Comparison of ENCODE assay signal across 21 mouse cellular contexts in genomic region chr12:92646634-92647033, GRCm38 (mm10).
"Had no signal": no experiment of that assay in that cellular context is flagged by ENCODE, and none has a peak within 500 bp of the region (broad histone marks: within the 10 kb centered on the region; RNA-seq: fewer than 3 reads in every experiment).

No protein-coding gene starts in this region.

- H3K9ac ChIP-seq: liver, postnatal 0 days; lung, embryonic 15.5 days; midbrain, embryonic 13.5 days; midbrain, embryonic 15.5 days; neural tube, embryonic 13.5 days; neural tube, embryonic 15.5 days had no signal

- ATAC-seq: liver, postnatal 0 days; lung, postnatal 0 days; midbrain, embryonic 13.5 days; midbrain, embryonic 15.5 days had no signal

- H3K9me3 ChIP-seq: lung, embryonic 15.5 days; megakaryocyte, embryonic 14.5 days; midbrain, embryonic 13.5 days; midbrain, embryonic 15.5 days; neural tube, embryonic 13.5 days; neural tube, embryonic 15.5 days had no signal

- H3K4me1 ChIP-seq: lung, embryonic 15.5 days; megakaryocyte, embryonic 14.5 days; midbrain, embryonic 13.5 days; midbrain, embryonic 15.5 days; neural tube, embryonic 15.5 days had no signal

- H3K4me3 ChIP-seq: lung, embryonic 15.5 days; megakaryocyte, embryonic 14.5 days; midbrain, embryonic 13.5 days; midbrain, embryonic 15.5 days; neural tube, embryonic 13.5 days; neural tube, embryonic 15.5 days had no signal

- DNase-seq: liver, postnatal 0 days; lung, adult 2 months; lung, postnatal 14 days; lung, postnatal 36 days; retina, postnatal 1 day; right cerebral cortex, adult 18-20 months; right cerebral cortex, postnatal 25 days; right cerebral cortex, postnatal 4 days; spleen, adult 18-20 months; thymus, adult 18-20 months; thymus, postnatal 14 days; thymus, postnatal 36 days had no signal

- H3K36me3 ChIP-seq: lung, embryonic 15.5 days; midbrain, embryonic 13.5 days; midbrain, embryonic 15.5 days; neural tube, embryonic 13.5 days; neural tube, embryonic 15.5 days had no signal

- H3K27me3 ChIP-seq: lung, embryonic 15.5 days; megakaryocyte, embryonic 14.5 days; midbrain, embryonic 13.5 days; midbrain, embryonic 15.5 days; neural tube, embryonic 13.5 days; neural tube, embryonic 15.5 days had no signal

- H3K4me2 ChIP-seq: lung, embryonic 15.5 days; midbrain, embryonic 11.5 days; midbrain, embryonic 13.5 days; midbrain, embryonic 15.5 days; neural tube, embryonic 13.5 days; neural tube, embryonic 15.5 days had no signal

- H3K27ac ChIP-seq: lung, embryonic 15.5 days; macrophage; midbrain, embryonic 13.5 days; midbrain, embryonic 15.5 days; neural tube, embryonic 13.5 days; neural tube, embryonic 15.5 days had no signal
